Mouse (Mus musculus) cerebellum, adult 9-11 months (tissue): Measurements from ENCODE around the gene Itga11.

Source experiments
- DNase-seq: peaks from one replicate; pipeline ENCODE4 v3.0.0; 2022

Gene Itga11

GRCm38 (mm10) chr9:62821811-62822210 is 144.2 kb downstream of the Itga11 start:
- DNase-seq: no peak

GRCm38 (mm10) chr9:62825791-62826393 is 148.3 kb downstream of the Itga11 start:
- no peak for DNase-seq

- no peak for DNase-seq
Observed at GRCm38 (mm10) chr9:62826456-62826855, 148.8 kb downstream of the Itga11 start.

- DNase-seq: no peak
Observed at GRCm38 (mm10) chr9:62827939-62828652, 150.5 kb downstream of the Itga11 start.

GRCm38 (mm10) chr9:62828662-62829086 is 151.0 kb downstream of the Itga11 start:
- DNase-seq: peak; percentile 95

GRCm38 (mm10) chr9:62829877-62830276 is 152.3 kb downstream of the Itga11 start:
- no peak for DNase-seq
